Mouse (Mus musculus): ENCODE results near the gene Mbnl2. TPM values are rescaled to one million over a fixed set of nuclear protein-coding genes. Genes with fewer than 3 reads are reported as not detected.

Mbnl2 gene
- polyA plus RNA-seq, 1 experiment = 64.4 TPM

DNA sequence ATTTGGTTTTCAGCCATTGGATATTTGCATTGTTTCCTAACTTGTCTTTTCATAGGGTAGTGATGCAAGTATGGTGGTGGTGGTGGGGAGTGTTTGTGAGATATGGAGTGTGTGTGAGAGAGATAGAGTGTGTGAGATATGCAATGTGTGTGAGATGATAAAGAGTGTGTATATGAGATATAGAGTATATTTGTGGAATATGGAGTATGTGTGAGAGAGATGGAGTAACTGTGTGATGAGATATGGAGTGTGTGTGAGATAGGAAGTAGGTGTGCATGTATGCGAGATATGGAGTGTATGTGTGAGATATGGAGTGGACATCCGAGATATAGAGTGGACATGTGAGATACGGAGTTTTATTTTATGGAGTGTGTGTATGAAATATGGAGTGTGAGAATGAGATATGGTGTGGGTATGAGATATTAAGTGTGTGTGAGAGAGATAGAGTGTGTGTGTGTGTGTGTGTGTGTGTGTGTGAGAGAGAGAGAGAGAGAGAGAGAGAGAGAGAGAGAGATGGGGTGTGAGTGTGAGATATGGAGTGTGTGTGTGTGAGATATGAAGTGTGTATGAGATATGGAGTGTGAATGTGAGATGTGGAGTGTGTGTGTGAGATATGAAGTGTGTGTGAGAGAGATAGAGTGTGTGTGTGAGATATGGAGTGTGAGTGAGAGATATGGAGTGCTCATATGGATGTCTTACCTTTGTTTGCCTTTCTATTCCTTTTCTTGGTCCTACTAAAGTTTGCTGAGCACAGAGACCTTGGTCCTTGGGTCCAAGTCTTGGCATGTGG is 188.7 kb downstream of the Mbnl2 start:
- no peak for DNase-seq
- Histone ChIP-seq H3K27ac (ENCODE audit: control insufficient read depth, insufficient read depth, low read length) (no peak overlapping the region), H3K4me3 (ENCODE audit: control insufficient read depth, insufficient read depth, low read length) (no peak overlapping the region), H3K27me3 (ENCODE audit: control insufficient read depth, insufficient read depth, low read length) (no peaks in the 10 kb centered on the region), H3K4me1 (replicated peaks; ENCODE audit: control insufficient read depth, insufficient read depth, low read length) (no peaks in the 10 kb centered on the region), H3K36me3 (ENCODE audit: control insufficient read depth, insufficient read depth, low read length) (no peaks in the 10 kb centered on the region)
- WGBS = 97% methylated on average over 3 of the region's 3 CpGs
- TF ChIP-seq POLR2A (IDR thresholded peaks at IDR 0.05; ENCODE audit: control insufficient read depth, extremely low read depth, insufficient read depth, low read length, poor library complexity) = no peak
- TF ChIP-seq CTCF (IDR thresholded peaks at IDR 0.05; ENCODE audit: borderline replicate concordance, control insufficient read depth, extremely low read depth, insufficient read depth, low read length, poor library complexity) = no peak

DNA sequence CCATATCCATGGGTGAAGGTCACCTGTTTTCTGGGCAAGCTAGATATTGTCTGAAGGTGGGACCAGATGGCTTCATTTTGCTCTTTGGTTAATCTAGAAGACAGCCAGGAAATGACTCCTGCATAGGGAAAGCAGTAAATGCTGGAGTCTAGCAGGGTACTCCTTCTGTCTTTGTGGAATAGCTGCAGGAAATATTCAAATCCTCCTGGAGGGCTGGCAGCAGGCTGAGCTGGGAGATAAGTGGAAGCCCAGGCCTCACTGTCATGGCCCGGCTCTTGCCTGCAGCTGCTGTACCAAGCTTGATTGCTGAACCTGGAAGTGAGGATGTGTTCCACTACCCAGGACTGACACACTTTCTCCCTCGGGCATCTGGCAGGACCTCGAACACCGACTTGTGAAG is 191.3 kb downstream of the Mbnl2 start:
- Histone ChIP-seq H3K27me3 (ENCODE audit: control insufficient read depth, insufficient read depth, low read length) (no peaks in the 10 kb centered on the region), H3K27ac (ENCODE audit: control insufficient read depth, insufficient read depth, low read length) (no peak overlapping the region), H3K4me3 (ENCODE audit: control insufficient read depth, insufficient read depth, low read length) (no peak overlapping the region), H3K4me1 (replicated peaks; ENCODE audit: control insufficient read depth, insufficient read depth, low read length) (no peaks in the 10 kb centered on the region), H3K36me3 (ENCODE audit: control insufficient read depth, insufficient read depth, low read length) (no peaks in the 10 kb centered on the region)
- 96% methylated on average over 4 of the region's 4 CpGs for WGBS
- no peak for DNase-seq
- TF ChIP-seq CTCF (IDR thresholded peaks at IDR 0.05; ENCODE audit: borderline replicate concordance, control insufficient read depth, extremely low read depth, insufficient read depth, low read length, poor library complexity) (no peak), POLR2A (IDR thresholded peaks at IDR 0.05; ENCODE audit: control insufficient read depth, extremely low read depth, insufficient read depth, low read length, poor library complexity) (no peak)

DNA sequence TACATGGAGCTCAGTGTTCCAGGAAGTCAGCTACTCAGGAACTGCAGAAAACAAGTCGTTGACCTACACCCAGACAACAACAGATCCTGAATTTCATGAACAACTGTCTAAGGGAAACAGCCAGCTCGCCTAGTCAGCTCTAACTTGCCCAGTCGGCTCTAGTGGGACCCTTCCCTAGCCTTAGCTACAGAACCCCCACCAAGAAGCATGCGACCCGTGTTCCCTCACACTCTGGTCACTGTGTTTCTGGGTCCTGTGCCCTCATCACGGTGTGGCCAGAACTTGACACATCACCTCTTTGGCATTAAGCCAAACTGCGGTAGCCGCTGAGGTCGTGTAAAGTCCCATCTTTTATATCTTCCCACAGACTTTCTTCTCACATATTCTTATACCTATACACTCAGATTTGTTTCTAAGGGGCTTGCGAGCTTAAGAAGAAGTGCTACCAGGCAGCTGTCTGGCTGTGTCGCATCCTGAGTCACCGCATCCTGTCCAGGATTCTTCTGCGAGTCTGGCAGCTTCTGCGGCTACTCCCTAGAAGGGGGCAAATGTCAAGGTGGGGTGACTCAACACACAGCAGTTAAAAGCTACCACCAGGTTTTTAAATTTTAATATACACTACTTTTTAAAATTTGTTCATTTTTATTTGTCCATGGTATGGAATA is 193.8 kb downstream of the Mbnl2 start:
- no peak for DNase-seq
- Histone ChIP-seq H3K4me3 (ENCODE audit: control insufficient read depth, insufficient read depth, low read length) (no peak overlapping the region), H3K27ac (ENCODE audit: control insufficient read depth, insufficient read depth, low read length) (no peak overlapping the region), H3K4me1 (replicated peaks; ENCODE audit: control insufficient read depth, insufficient read depth, low read length) (no peaks in the 10 kb centered on the region), H3K27me3 (ENCODE audit: control insufficient read depth, insufficient read depth, low read length) (no peaks in the 10 kb centered on the region), H3K36me3 (ENCODE audit: control insufficient read depth, insufficient read depth, low read length) (no peaks in the 10 kb centered on the region)
- TF ChIP-seq POLR2A (IDR thresholded peaks at IDR 0.05; ENCODE audit: control insufficient read depth, extremely low read depth, insufficient read depth, low read length, poor library complexity) = no peak
- 90% methylated on average over 14 of the region's 14 CpGs for WGBS

DNA sequence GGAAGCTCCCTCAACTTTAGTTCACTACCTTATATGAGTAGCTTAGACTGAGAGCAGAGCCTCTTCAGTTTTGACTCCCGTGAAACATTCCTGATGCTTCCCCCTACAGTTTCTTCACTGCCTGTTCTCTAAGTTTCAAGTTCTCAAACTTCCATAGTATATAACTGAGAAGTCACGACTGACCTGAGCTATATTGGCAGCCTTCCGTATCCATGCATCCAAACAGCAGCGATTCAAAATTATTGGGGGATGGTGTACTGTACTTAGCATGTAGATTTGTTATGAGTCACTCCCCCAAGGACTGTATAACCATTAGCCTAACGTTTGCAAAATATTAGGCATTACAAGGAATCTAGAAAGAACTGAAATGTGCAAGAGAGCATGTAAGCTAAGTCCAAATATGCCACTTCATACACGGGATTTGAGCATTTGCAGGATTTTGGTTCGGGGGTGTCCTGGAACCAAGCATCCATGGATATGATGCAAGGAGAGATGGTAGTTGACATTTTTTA is 200.8 kb downstream of the Mbnl2 start:
- TF ChIP-seq POLR2A (IDR thresholded peaks at IDR 0.05; ENCODE audit: control insufficient read depth, extremely low read depth, insufficient read depth, low read length, poor library complexity) (no peak), CTCF (IDR thresholded peaks at IDR 0.05; ENCODE audit: borderline replicate concordance, control insufficient read depth, extremely low read depth, insufficient read depth, low read length, poor library complexity) (no peak)
- DNase-seq = no peak
- no peak overlapping the region for H3K4me3 ChIP-seq (ENCODE audit: control insufficient read depth, insufficient read depth, low read length)
- peaks cover 7% of the 10 kb centered on the region for H3K4me1 ChIP-seq (replicated peaks; ENCODE audit: control insufficient read depth, insufficient read depth, low read length)
- WGBS = 78% methylated on average over 7 of the region's 7 CpGs
- no peak overlapping the region for H3K27ac ChIP-seq (ENCODE audit: control insufficient read depth, insufficient read depth, low read length)
- H3K27me3 ChIP-seq (ENCODE audit: control insufficient read depth, insufficient read depth, low read length) = no peaks in the 10 kb centered on the region; the same call in 1 of the 2 replicates
- no peaks in the 10 kb centered on the region for H3K36me3 ChIP-seq (ENCODE audit: control insufficient read depth, insufficient read depth, low read length)

DNA sequence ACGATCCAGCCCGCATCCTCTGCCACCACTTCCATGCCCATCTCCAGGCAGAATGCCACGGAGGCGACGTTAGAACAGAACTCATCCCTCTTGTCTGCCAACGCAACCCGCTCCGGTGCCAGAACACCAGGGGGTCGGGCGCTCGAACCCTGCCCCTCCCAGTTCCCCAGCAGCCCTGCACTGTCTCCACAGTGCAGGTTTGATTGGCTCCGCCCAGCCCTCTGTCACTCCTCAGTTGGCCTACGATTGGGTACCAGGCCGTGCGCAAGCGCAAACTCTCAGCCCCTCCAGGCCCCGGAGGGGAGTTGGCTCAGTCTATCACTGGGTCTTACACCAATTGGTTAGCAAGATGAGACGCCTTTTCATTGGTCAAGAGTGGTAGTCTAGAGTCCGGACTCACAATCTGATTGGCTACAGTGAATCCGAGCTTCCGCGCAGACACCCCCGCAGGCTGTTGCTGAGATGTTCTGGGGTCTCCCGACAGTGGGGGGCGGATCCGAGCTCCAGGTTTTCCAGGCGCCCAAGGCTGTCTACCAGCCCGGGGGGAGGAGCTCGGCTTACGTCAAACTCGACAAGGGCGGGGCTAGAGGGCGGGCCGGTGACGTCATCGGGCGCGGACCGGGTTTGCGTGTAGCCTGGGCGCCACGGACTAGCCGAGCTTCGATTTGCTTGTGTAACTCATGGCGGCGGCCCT is 202.0 kb downstream of the Mbnl2 start:
- peak; percentile 61 for TF ChIP-seq POLR2A (IDR thresholded peaks at IDR 0.05; ENCODE audit: control insufficient read depth, extremely low read depth, insufficient read depth, low read length, poor library complexity)
- 0 out of 2 replicates have a peak, but pooled peaks have one; percentile 22 for TF ChIP-seq CTCF (IDR thresholded peaks at IDR 0.05; ENCODE audit: borderline replicate concordance, control insufficient read depth, extremely low read depth, insufficient read depth, low read length, poor library complexity)
- peaks cover 7% of the 10 kb centered on the region for H3K4me1 ChIP-seq (replicated peaks; ENCODE audit: control insufficient read depth, insufficient read depth, low read length)

DNA sequence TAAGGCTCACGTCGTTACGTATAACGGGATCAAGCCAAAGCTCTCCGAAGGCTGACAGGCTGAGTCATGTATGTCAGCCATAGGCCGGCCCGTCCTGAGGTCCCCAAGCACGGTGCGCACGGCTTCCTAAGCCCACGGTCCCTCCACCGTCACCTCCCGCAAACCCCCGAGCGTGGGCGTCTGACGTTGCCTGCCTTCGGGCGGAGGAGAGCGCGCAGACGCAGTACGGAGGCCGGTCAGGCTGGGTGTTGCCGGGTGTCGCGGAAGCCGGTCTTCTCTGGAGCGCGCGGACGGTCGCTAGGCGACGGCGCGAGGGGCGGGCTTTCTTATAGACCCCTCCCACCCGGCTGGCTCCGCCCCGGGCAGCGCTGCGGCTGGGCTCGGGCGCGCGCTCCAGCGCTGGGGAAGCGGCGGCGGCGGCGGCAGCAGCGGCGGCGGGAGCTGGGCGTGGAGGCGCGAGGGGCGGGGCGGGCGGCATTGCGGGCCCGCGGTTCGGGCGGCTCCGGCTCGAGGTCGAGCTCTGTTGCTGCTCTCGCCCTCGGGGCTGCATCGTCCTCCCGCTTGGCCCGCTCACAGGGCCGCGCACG is 202.6 kb downstream of the Mbnl2 start, which contains the start of gene Rap2a:
Gene Rap2a (plus strand): TSS at position 463 of the 587 bp plus-strand sequence.
- DNase-seq = peak; percentile 94
- H3K4me1 ChIP-seq (replicated peaks; ENCODE audit: control insufficient read depth, insufficient read depth, low read length) = peaks cover 7% of the 10 kb centered on the region
- H3K36me3 ChIP-seq (ENCODE audit: control insufficient read depth, insufficient read depth, low read length) = no peaks in the 10 kb centered on the region
- peak within 1 kb of the TSS; percentile 89 for H3K4me3 ChIP-seq (ENCODE audit: control insufficient read depth, insufficient read depth, low read length)
- TF ChIP-seq CTCF (IDR thresholded peaks at IDR 0.05; ENCODE audit: borderline replicate concordance, control insufficient read depth, extremely low read depth, insufficient read depth, low read length, poor library complexity) (0 out of 2 replicates have a peak, but pooled peaks have one; percentile 16), POLR2A (IDR thresholded peaks at IDR 0.05; ENCODE audit: control insufficient read depth, extremely low read depth, insufficient read depth, low read length, poor library complexity) (peak; percentile 69)
- WGBS = under 1% methylated on average over 56 of the region's 78 CpGs
- no peaks in the 10 kb centered on the region; the same call in 1 of the 2 replicates for H3K27me3 ChIP-seq (ENCODE audit: control insufficient read depth, insufficient read depth, low read length)
- peak within 1 kb of the TSS; percentile 56 for H3K27ac ChIP-seq (ENCODE audit: control insufficient read depth, insufficient read depth, low read length)

More for the DNA sequence above, 202.0 kb downstream of the Mbnl2 start:
- no peaks in the 10 kb centered on the region for H3K36me3 ChIP-seq (ENCODE audit: control insufficient read depth, insufficient read depth, low read length)
- under 1% methylated on average over 46 of the region's 46 CpGs for whole genome bisulfite sequencing
- peak; percentile 96 for DNase-seq
- peak overlapping the region; percentile 53 for H3K4me3 ChIP-seq (ENCODE audit: control insufficient read depth, insufficient read depth, low read length)
- H3K27me3 ChIP-seq (ENCODE audit: control insufficient read depth, insufficient read depth, low read length) = no peaks in the 10 kb centered on the region; the same call in 1 of the 2 replicates
- H3K27ac ChIP-seq (ENCODE audit: control insufficient read depth, insufficient read depth, low read length) = peak overlapping the region; percentile 56

All from thymus, adult 2 months (tissue).